Mouse (Mus musculus) neural tube, embryonic 10.5 days (tissue): ENCODE results near the gene Thoc3.
"Not testable (repeated sequence)": the region's sequence is repeated elsewhere in the genome, so short reads cannot be mapped to it uniquely, and the experiment has no call there.

Source experiments
- DNase-seq: peaks from one replicate; pipeline ENCODE4 v3.0.0-alpha.2; 2017; ENCODE audit warnings: low spot score; ENCODE audit errors: extremely low spot score

The Thoc3 gene

GRCm38 (mm10) chr13:54468098-54469011 is at the start of gene Thoc3:
Thoc3 (minus strand) TSS chr13:54468849.
- DNase-seq: peak; percentile 87

GRCm38 (mm10) chr13:54505920-54506319 is 37.3 kb upstream of the Thoc3 start:
- no peak for DNase-seq

GRCm38 (mm10) chr13:54504611-54505260 is 36.1 kb upstream of the Thoc3 start:
- DNase-seq: peak; percentile 19

GRCm38 (mm10) chr13:54503604-54504521 is 35.2 kb upstream of the Thoc3 start, which contains the start of gene Simc1:
Simc1 (plus strand) TSS chr13:54503779.
- DNase-seq: peak; percentile 85

- no peak for DNase-seq
These were observed 34.6 kb upstream of the Thoc3 start for GRCm38 (mm10) chr13:54503278-54503603.

GRCm38 (mm10) chr13:54501957-54502690 is 33.5 kb upstream of the Thoc3 start:
- no peak for DNase-seq

- no peak for DNase-seq
These were observed 32.7 kb upstream of the Thoc3 start for GRCm38 (mm10) chr13:54501352-54501751.

- not testable (repeated sequence) for DNase-seq
These were observed 30.9 kb upstream of the Thoc3 start for GRCm38 (mm10) chr13:54499551-54499950.

GRCm38 (mm10) chr13:54491381-54491780 is 22.7 kb upstream of the Thoc3 start:
- DNase-seq: no peak

GRCm38 (mm10) chr13:54490411-54490810 is 21.8 kb upstream of the Thoc3 start:
- DNase-seq: no peak

- DNase-seq: no peak
These were observed 12.8 kb upstream of the Thoc3 start for GRCm38 (mm10) chr13:54481498-54481897.

- no peak for DNase-seq
These were observed 10.6 kb upstream of the Thoc3 start for GRCm38 (mm10) chr13:54479286-54479685.

- DNase-seq: no peak
These were observed 7.1 kb upstream of the Thoc3 start for GRCm38 (mm10) chr13:54475702-54476101.

- DNase-seq: no peak
These were observed 6.3 kb upstream of the Thoc3 start for GRCm38 (mm10) chr13:54474996-54475395.

GRCm38 (mm10) chr13:54471967-54472366 is 3.3 kb upstream of the Thoc3 start:
- no peak for DNase-seq

- DNase-seq: no peak
These were observed 334 bp upstream of the Thoc3 start for GRCm38 (mm10) chr13:54469012-54469354.

GRCm38 (mm10) chr13:54459282-54459681 is 9.4 kb downstream of the Thoc3 start:
- DNase-seq: no peak

- DNase-seq: no peak
These were observed 11.6 kb downstream of the Thoc3 start for GRCm38 (mm10) chr13:54457062-54457461.

GRCm38 (mm10) chr13:54447496-54448224 is 21.0 kb downstream of the Thoc3 start:
- DNase-seq: peak; percentile 41
